Mouse (Mus musculus): ENCODE measurements around the gene Gm10188.

- TF ChIP-seq CTCF (IDR thresholded peaks at IDR 0.05; ENCODE audit: low read depth, low read length) (no peak), POLR2A (IDR thresholded peaks at IDR 0.05; ENCODE audit: insufficient read depth, low read length) (no peak)
Measured at GRCm38 (mm10) chr1:132195100-132195499, 34.5 kb downstream of the Gm10188 start.

Measured in ES-Bruce4 (cell line).